Mouse (Mus musculus) inflammation-experienced regulatory T-cells, adult 6 months (primary cell): ENCODE data around the gene Ifnar2. TPM values are rescaled to one million over a fixed set of nuclear protein-coding genes. Genes with fewer than 3 reads are reported as not detected.

Source experiments
- ATAC-seq: one replicate; pipeline ENCODE4 v1.8.0; 2017
- polyA plus RNA-seq, 3 experiments: library from polyadenylated mRNA; unstranded; fragments of 100-300 nt; shearing (Covaris generic); gene quantifications; one replicate each; pipeline ENCODE4 v1.2.1; 2017

The Ifnar2 gene
- polyA plus RNA-seq, result 10 to 100 TPM; 44.5 to 50.8 (median 46.5) TPM

GRCm38 (mm10) chr16:91372577-91373472 is at the start of gene Ifnar2:
Ifnar2 (plus strand) TSS chr16:91372783.
- ATAC-seq, result peak; percentile 64

GRCm38 (mm10) chr16:91327605-91328004 is 45.0 kb upstream of the Ifnar2 start:
- ATAC-seq, result no peak

- ATAC-seq, result no peak
Observed at GRCm38 (mm10) chr16:91328922-91329321, 43.7 kb upstream of the Ifnar2 start.

- ATAC-seq, result no peak
Observed at GRCm38 (mm10) chr16:91330496-91330895, 42.1 kb upstream of the Ifnar2 start.

- ATAC-seq, result no peak
Observed at GRCm38 (mm10) chr16:91331153-91331552, 41.4 kb upstream of the Ifnar2 start.

- no peak for ATAC-seq
Observed at GRCm38 (mm10) chr16:91332880-91333279, 39.7 kb upstream of the Ifnar2 start.

GRCm38 (mm10) chr16:91334190-91334893 is 38.2 kb upstream of the Ifnar2 start:
- no peak for ATAC-seq

- ATAC-seq, result no peak
Observed at GRCm38 (mm10) chr16:91336753-91337152, 35.8 kb upstream of the Ifnar2 start.

GRCm38 (mm10) chr16:91337480-91337879 is 35.1 kb upstream of the Ifnar2 start:
- no peak for ATAC-seq

- ATAC-seq, result no peak
Observed at GRCm38 (mm10) chr16:91346491-91346890, 26.1 kb upstream of the Ifnar2 start.

GRCm38 (mm10) chr16:91347491-91348263 is 24.9 kb upstream of the Ifnar2 start:
- ATAC-seq, result no peak

GRCm38 (mm10) chr16:91348264-91348565 is 24.4 kb upstream of the Ifnar2 start:
- no peak for ATAC-seq

GRCm38 (mm10) chr16:91348588-91349330 is 23.8 kb upstream of the Ifnar2 start:
- no peak for ATAC-seq

- peak; percentile 46 for ATAC-seq
Observed at GRCm38 (mm10) chr16:91352084-91352562, 20.5 kb upstream of the Ifnar2 start.

GRCm38 (mm10) chr16:91352749-91353148 is 19.8 kb upstream of the Ifnar2 start:
- no peak for ATAC-seq

GRCm38 (mm10) chr16:91353177-91353576 is 19.4 kb upstream of the Ifnar2 start:
- ATAC-seq, result no peak

GRCm38 (mm10) chr16:91353638-91354037 is 18.9 kb upstream of the Ifnar2 start:
- ATAC-seq, result no peak

GRCm38 (mm10) chr16:91354599-91354998 is 18.0 kb upstream of the Ifnar2 start:
- no peak for ATAC-seq

- no peak for ATAC-seq
Observed at GRCm38 (mm10) chr16:91355160-91355559, 17.4 kb upstream of the Ifnar2 start.

- ATAC-seq, result no peak
Observed at GRCm38 (mm10) chr16:91356760-91357525, 15.6 kb upstream of the Ifnar2 start.

- no peak for ATAC-seq
Observed at GRCm38 (mm10) chr16:91357526-91357900, 15.1 kb upstream of the Ifnar2 start.
